Comparison of ENCODE assay signal across 8 mouse cellular contexts in the genomic region with DNA sequence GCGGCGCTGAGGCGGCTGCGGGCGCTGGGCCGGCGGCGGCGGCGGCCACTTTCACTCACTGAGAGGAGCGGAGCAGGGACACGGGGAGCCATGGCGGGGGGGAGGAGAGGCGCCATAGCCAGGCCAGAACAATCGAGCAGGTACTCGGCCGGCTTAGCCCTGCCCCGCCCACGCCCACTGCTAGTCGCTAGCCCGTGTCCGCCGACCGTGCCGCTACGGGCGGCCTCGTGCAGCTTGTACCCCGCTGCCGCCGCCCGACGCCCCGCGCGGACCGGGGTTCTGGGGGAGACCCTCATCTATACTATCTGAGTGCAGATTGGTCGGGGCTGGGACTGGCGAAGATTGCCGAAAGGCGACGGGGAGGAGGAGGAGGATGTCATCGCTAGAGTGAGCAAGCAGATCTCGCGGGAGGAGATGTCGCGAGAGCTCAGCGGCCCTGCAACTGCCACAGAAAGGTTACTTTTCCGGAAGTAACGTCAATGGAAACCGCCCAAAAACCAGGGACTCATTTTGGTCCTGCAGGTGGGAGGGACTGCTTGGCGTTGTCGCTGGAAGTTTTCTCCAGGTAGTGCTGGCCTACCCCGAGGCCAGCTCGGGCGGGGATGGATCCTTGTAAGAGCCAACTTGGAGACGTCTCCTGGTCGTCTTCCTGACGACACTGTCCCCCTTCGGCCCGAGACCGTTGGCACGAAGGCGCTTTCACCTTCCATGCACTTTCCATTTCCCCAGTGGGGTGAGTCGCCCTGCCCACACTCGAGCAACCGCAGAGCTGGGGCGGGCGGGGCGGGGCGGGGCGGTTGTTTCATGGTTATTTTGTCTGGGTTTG. TPM values are rescaled to one million over a fixed set of nuclear protein-coding genes. Genes with fewer than 3 reads are reported as not detected.
DNase-seq lines count a peak whose midpoint lies in the region; ATAC-seq lines count a peak whose summit lies in the region.

A gene (minus strand): TSS at position 117 of the 826 bp plus-strand sequence.

- H3K9me3 ChIP-seq in hindbrain, embryonic 15.5 days: no peaks in the 10 kb centered on the region

- ATAC-seq in hindbrain, embryonic 15.5 days (ENCODE audit: low FRiP score, low read depth): peak; percentile 97

- under 1% methylated on average over 57 of the region's 72 CpGs for WGBS in hindbrain, embryonic 15.5 days

- H3K36me3 ChIP-seq in hindbrain, embryonic 15.5 days: no peaks in the 10 kb centered on the region

- peaks cover 35% of the 10 kb centered on the region for H3K4me1 ChIP-seq in hindbrain, embryonic 15.5 days (replicated peaks)

- H3K9ac ChIP-seq in hindbrain, embryonic 15.5 days: peak within 1 kb of the TSS; percentile 98

- H3K27ac ChIP-seq in hindbrain, embryonic 15.5 days (replicated peaks): peak within 1 kb of the TSS; percentile 100

- H3K4me2 ChIP-seq in hindbrain, embryonic 15.5 days: peak within 1 kb of the TSS; percentile 69

- peak; percentile 98 for DNase-seq in T-cell, adult 2 months (ENCODE audit: low spot score)
- DNase-seq in cerebellum, postnatal 36 days: peak; percentile 99
- DNase-seq in frontal cortex, postnatal 36 days (ENCODE audit: low spot score in 2 of 2): peak; percentile 98 to 99
- peak; percentile 98 for DNase-seq in left cerebral cortex, adult 11 months (ENCODE audit: low spot score)
- peak; percentile 99 for DNase-seq in lung, postnatal 4 days
- peak; percentile 97 for DNase-seq in retina, postnatal 7 days (ENCODE audit: low read depth, low spot score)
- peak; percentile 99 for DNase-seq in urinary bladder, adult 2 months (ENCODE audit: low spot score)

- H3K4me3 ChIP-seq in hindbrain, embryonic 15.5 days: peak within 1 kb of the TSS; percentile 96

- no peaks in the 10 kb centered on the region for H3K27me3 ChIP-seq in hindbrain, embryonic 15.5 days

RNA-seq across cellular contexts. Expression of the gene that starts here (rescaled TPM):
- polyA plus RNA-seq in hindbrain, embryonic 15.5 days (2015; fragmentation: Nextera tagmentation; extraction: Ambion mirVana): 2.9 and 3.4 TPM in 2 replicates
- 11.1 and 13.1 TPM in 2 replicates for polyA plus RNA-seq in urinary bladder, adult 2 months (2012; rRNA removed)

Comparison
In these comparisons a context has a peak if more than half of its experiments do, and no peak if none do; other contexts are left out.
1. Peak in every context shown above with its lines: DNase-seq, ATAC-seq, H3K4me3 ChIP-seq and H3K27ac ChIP-seq.